In genomic region chr11:3173425-3174318, GRCm38 (mm10) we compare ENCODE assay signal across 8 mouse cellular contexts. TPM values are rescaled to one million over a fixed set of nuclear protein-coding genes. Genes with fewer than 3 reads are reported as not detected.
A peak's percentile ranks its signal among the peaks of the same experiment; 100 is the strongest.
DNase-seq lines count a peak whose midpoint lies in the region; ATAC-seq and TF ChIP-seq lines count a peak whose summit lies in the region.
"Not testable (repeated sequence)": the region's sequence is repeated elsewhere in the genome, so short reads cannot be mapped to it uniquely, and the experiment has no call there.

No protein-coding gene starts in this region.

- not testable (repeated sequence) for H3K36me3 ChIP-seq in embryonic facial prominence, embryonic 12.5 days; hindbrain, postnatal 0 days (ENCODE audit: insufficient read depth, low read length); lung, embryonic 14.5 days (ENCODE audit: insufficient read depth)

- not testable (repeated sequence) for TF ChIP-seq CTCF in hindbrain, postnatal 0 days (IDR thresholded peaks at IDR 0.05; ENCODE audit: low read depth); lung, embryonic 14.5 days (IDR thresholded peaks at IDR 0.05; ENCODE audit: low read depth)

- WGBS in embryonic facial prominence, embryonic 12.5 days, result 85% methylated on average over 11 of the region's 11 CpGs
- 81% methylated on average over 11 of the region's 11 CpGs for WGBS in hindbrain, postnatal 0 days
- 77% methylated on average over 11 of the region's 11 CpGs for WGBS in lung, embryonic 14.5 days

- H3K4me1 ChIP-seq in embryonic facial prominence, embryonic 12.5 days; hindbrain, postnatal 0 days (ENCODE audit: insufficient read depth, low read length); lung, embryonic 14.5 days (ENCODE audit: insufficient read depth): not testable (repeated sequence)

- DNase-seq in T-cell, adult 2 months (ENCODE audit: low spot score), result peak; percentile 61
- DNase-seq in gastrocnemius, postnatal 4 days (ENCODE audit: low spot score in 2 of 2), result peak; percentile 86 to 91
- peak; percentile 4 for DNase-seq in hindbrain, postnatal 0 days (ENCODE audit: low spot score)
- peak; percentile 63 to 66 for DNase-seq in layer of hippocampus, postnatal 36 days
- not testable (repeated sequence) for DNase-seq in lung, embryonic 14.5 days
- DNase-seq in thymus, postnatal 10 days (ENCODE audit: low spot score in 2 of 2), result peak; percentile 75 to 77

- not testable (repeated sequence) for H3K4me3 ChIP-seq in embryonic facial prominence, embryonic 12.5 days; hindbrain, postnatal 0 days (ENCODE audit: low read length); lung, embryonic 14.5 days (ENCODE audit: low read depth, low read length)

- H3K27ac ChIP-seq in embryonic facial prominence, embryonic 12.5 days; hindbrain, postnatal 0 days; lung, embryonic 14.5 days (ENCODE audit: low read depth): not testable (repeated sequence)

- ATAC-seq in embryonic facial prominence, embryonic 12.5 days (ENCODE audit: insufficient number of reproducible peaks, insufficient read depth, low FRiP score, low TSS enrichment), result peak; percentile 42; the same call in 1 of the 2 replicates
- peak; percentile 60 for ATAC-seq in hindbrain, postnatal 0 days
- ATAC-seq in lung, embryonic 14.5 days (ENCODE audit: insufficient read depth), result peak; percentile 35; the same call in 1 of the 2 replicates
- ATAC-seq in neutrophil, adult 5-6 weeks (ENCODE audit: extremely low read depth, insufficient number of reproducible peaks, low FRiP score, poor library complexity, severe bottlenecking), result peak; percentile 42

- not testable (repeated sequence) for H3K9ac ChIP-seq in embryonic facial prominence, embryonic 12.5 days; hindbrain, postnatal 0 days (replicated peaks; ENCODE audit: low read length); lung, embryonic 14.5 days

- H3K4me2 ChIP-seq in embryonic facial prominence, embryonic 12.5 days (replicated peaks); hindbrain, postnatal 0 days (ENCODE audit: low read depth, low read length); lung, embryonic 14.5 days: not testable (repeated sequence)

- H3K9me3 ChIP-seq in embryonic facial prominence, embryonic 12.5 days, result peaks cover 12% of the 10 kb centered on the region; the same call in 1 of the 2 replicates
- not testable (repeated sequence) for H3K9me3 ChIP-seq in hindbrain, postnatal 0 days (ENCODE audit: low read length); lung, embryonic 14.5 days (ENCODE audit: low read depth, low read length)

- H3K27me3 ChIP-seq in embryonic facial prominence, embryonic 12.5 days; hindbrain, postnatal 0 days (ENCODE audit: insufficient read depth, low read length); lung, embryonic 14.5 days (ENCODE audit: insufficient read depth, low read length): not testable (repeated sequence)

RNA-seq across cellular contexts. Expression of gene Sfi1, which starts 19.6 kb away (rescaled TPM):
- 17.0 and 17.1 TPM in 2 replicates for polyA plus RNA-seq in embryonic facial prominence, embryonic 12.5 days (2016; fragmentation: Nextera tagmentation; extraction: Ambion mirVana)
- 10 to 100 TPM; 39.0 to 41.7 TPM for total RNA-seq in gastrocnemius, postnatal 4 days (2021)
- 16.9 and 18.2 TPM in 2 replicates for total RNA-seq in hindbrain, postnatal 0 days (2014; rRNA removed)
- 9.5 and 9.9 TPM in 2 replicates for polyA plus RNA-seq in hindbrain, postnatal 0 days (2015; fragmentation: Nextera tagmentation; extraction: Ambion mirVana)
- total RNA-seq in layer of hippocampus, postnatal 36 days (2021), result 10 to 100 TPM; 66.4 to 85.4 TPM
- 10.7 and 10.8 TPM in 2 replicates for polyA plus RNA-seq in lung, embryonic 14.5 days (2014; fragmentation: Nextera tagmentation; extraction: Ambion mirVana)
- total RNA-seq in neutrophil, adult 5-6 weeks (2017), result 60.9 and 65.4 TPM in 2 replicates

RNA-seq across cellular contexts. Expression of gene Eif4enif1, which starts 28.5 kb away (rescaled TPM):
- polyA plus RNA-seq in embryonic facial prominence, embryonic 12.5 days (2016; fragmentation: Nextera tagmentation; extraction: Ambion mirVana), result 70.2 and 74.4 TPM in 2 replicates
- 10 to 100 TPM; 45.8 to 53.6 TPM for total RNA-seq in gastrocnemius, postnatal 4 days (2021)
- 42.1 and 47.7 TPM in 2 replicates for total RNA-seq in hindbrain, postnatal 0 days (2014; rRNA removed)
- polyA plus RNA-seq in hindbrain, postnatal 0 days (2015; fragmentation: Nextera tagmentation; extraction: Ambion mirVana), result 35.2 and 35.3 TPM in 2 replicates
- total RNA-seq in layer of hippocampus, postnatal 36 days (2021), result 10 to 100 TPM; 67.2 to 71.1 TPM
- 58.1 and 59.8 TPM in 2 replicates for polyA plus RNA-seq in lung, embryonic 14.5 days (2014; fragmentation: Nextera tagmentation; extraction: Ambion mirVana)
- 75.0 and 81.2 TPM in 2 replicates for total RNA-seq in neutrophil, adult 5-6 weeks (2017)
